Mouse (Mus musculus): ENCODE measurements around the gene Mns1. TPM values are rescaled to one million over a fixed set of nuclear protein-coding genes. Genes with fewer than 3 reads are reported as not detected.

Gene Mns1
- polyA plus RNA-seq, 1 experiment from 2014 or later: 19.2 TPM

GRCm38 (mm10) chr9:72475511-72475910, 37.7 kb downstream of the Mns1 start:
- ATAC-seq (ENCODE audit: insufficient number of reproducible peaks, low FRiP score): no peak
- WGBS: 87% methylated on average over 9 of the region's 9 CpGs

GRCm38 (mm10) chr9:72477306-72477705, 39.5 kb downstream of the Mns1 start:
- H3K27ac ChIP-seq (ENCODE audit: poor library complexity, severe bottlenecking): no peak overlapping the region
- no peak overlapping the region for H3K4me2 ChIP-seq
- no peaks in the 10 kb centered on the region for H3K27me3 ChIP-seq (replicated peaks)
- no peak overlapping the region for H3K9ac ChIP-seq
- peaks cover 37% of the 10 kb centered on the region for H3K36me3 ChIP-seq
- no peaks in the 10 kb centered on the region for H3K4me1 ChIP-seq (replicated peaks)
- WGBS: 76% methylated on average over 6 of the region's 6 CpGs
- no peak for ATAC-seq (ENCODE audit: insufficient number of reproducible peaks, low FRiP score)
- H3K9me3 ChIP-seq (replicated peaks): no peaks in the 10 kb centered on the region
- H3K4me3 ChIP-seq: no peak overlapping the region

More at GRCm38 (mm10) chr9:72475511-72475910, 37.7 kb downstream of the Mns1 start:
- Histone ChIP-seq H3K27ac (ENCODE audit: poor library complexity, severe bottlenecking) (no peak overlapping the region), H3K27me3 (replicated peaks) (no peaks in the 10 kb centered on the region), H3K36me3 (peaks cover 35% of the 10 kb centered on the region), H3K4me2 (no peak overlapping the region), H3K4me1 (replicated peaks) (no peaks in the 10 kb centered on the region), H3K4me3 (no peak overlapping the region), H3K9me3 (replicated peaks) (no peaks in the 10 kb centered on the region), H3K9ac (no peak overlapping the region)

GRCm38 (mm10) chr9:72479276-72479675, 41.5 kb downstream of the Mns1 start:
- Histone ChIP-seq H3K4me3 (no peak overlapping the region), H3K4me1 (replicated peaks) (no peaks in the 10 kb centered on the region), H3K36me3 (peaks cover 38% of the 10 kb centered on the region; the same call in 1 of the 2 replicates), H3K9me3 (replicated peaks) (no peaks in the 10 kb centered on the region), H3K27me3 (replicated peaks) (no peaks in the 10 kb centered on the region), H3K27ac (ENCODE audit: poor library complexity, severe bottlenecking) (no peak overlapping the region), H3K9ac (no peak overlapping the region), H3K4me2 (no peak overlapping the region)
- ATAC-seq (ENCODE audit: insufficient number of reproducible peaks, low FRiP score): no peak
- WGBS: 88% methylated on average over 1 of the region's 1 CpGs

- Histone ChIP-seq H3K36me3 (peaks cover 17% of the 10 kb centered on the region; the same call in 1 of the 2 replicates), H3K4me3 (no peak overlapping the region), H3K9me3 (replicated peaks) (no peaks in the 10 kb centered on the region), H3K27me3 (replicated peaks) (no peaks in the 10 kb centered on the region), H3K9ac (no peak overlapping the region), H3K4me1 (replicated peaks) (peaks cover 7% of the 10 kb centered on the region; the same call in 1 of the 2 replicates), H3K4me2 (no peak overlapping the region), H3K27ac (ENCODE audit: poor library complexity, severe bottlenecking) (no peak overlapping the region)
- no peak for ATAC-seq (ENCODE audit: insufficient number of reproducible peaks, low FRiP score)
These were observed 50.7 kb downstream of the Mns1 start for GRCm38 (mm10) chr9:72488523-72488922.

- Histone ChIP-seq H3K27me3 (replicated peaks) (no peaks in the 10 kb centered on the region), H3K36me3 (peaks cover 14% of the 10 kb centered on the region; the same call in 1 of the 2 replicates), H3K9ac (no peak overlapping the region), H3K9me3 (replicated peaks) (no peaks in the 10 kb centered on the region), H3K4me2 (no peak overlapping the region), H3K4me3 (no peak overlapping the region), H3K4me1 (replicated peaks) (peaks cover 7% of the 10 kb centered on the region; the same call in 1 of the 2 replicates), H3K27ac (ENCODE audit: poor library complexity, severe bottlenecking) (no peak overlapping the region)
- no peak for ATAC-seq (ENCODE audit: insufficient number of reproducible peaks, low FRiP score)
- 88% methylated on average over 5 of the region's 5 CpGs for WGBS
These were observed 51.3 kb downstream of the Mns1 start for GRCm38 (mm10) chr9:72489131-72489530.

- Histone ChIP-seq H3K4me2 (peak overlapping the region; percentile 83), H3K27ac (ENCODE audit: poor library complexity, severe bottlenecking) (peak overlapping the region; percentile 95), H3K4me1 (replicated peaks) (peaks cover 7% of the 10 kb centered on the region; the same call in 1 of the 2 replicates), H3K9me3 (replicated peaks) (no peaks in the 10 kb centered on the region), H3K4me3 (peak overlapping the region; percentile 67), H3K36me3 (0 out of 2 replicates have a peak, but pooled peaks cover 6% of the 10 kb centered on the region), H3K27me3 (replicated peaks) (no peaks in the 10 kb centered on the region), H3K9ac (peak overlapping the region; percentile 76)
- under 1% methylated on average over 32 of the region's 32 CpGs for WGBS
- ATAC-seq (ENCODE audit: insufficient number of reproducible peaks, low FRiP score): peak; percentile 92
These were observed 53.9 kb downstream of the Mns1 start for GRCm38 (mm10) chr9:72491559-72492193.

GRCm38 (mm10) chr9:72492194-72492565, 54.4 kb downstream of the Mns1 start, which contains the start of gene Tex9:
Gene Tex9 (minus strand): TSS chr9:72492212.
- H3K9me3 ChIP-seq (replicated peaks): no peaks in the 10 kb centered on the region
- H3K9ac ChIP-seq: peak within 1 kb of the TSS; percentile 76
- H3K27me3 ChIP-seq (replicated peaks): no peaks in the 10 kb centered on the region
- 0 out of 2 replicates have a peak, but pooled peaks cover 2% of the 10 kb centered on the region for H3K36me3 ChIP-seq
- H3K4me3 ChIP-seq: peak within 1 kb of the TSS; percentile 67
- peaks cover 7% of the 10 kb centered on the region; the same call in 1 of the 2 replicates for H3K4me1 ChIP-seq (replicated peaks)
- 10% methylated on average over 6 of the region's 6 CpGs for WGBS
- ATAC-seq (ENCODE audit: insufficient number of reproducible peaks, low FRiP score): peak; percentile 51; the same call in 1 of the 2 replicates
- peak within 1 kb of the TSS; percentile 95 for H3K27ac ChIP-seq (ENCODE audit: poor library complexity, severe bottlenecking)
- H3K4me2 ChIP-seq: peak within 1 kb of the TSS; percentile 83

- 92% methylated on average over 2 of the region's 2 CpGs for WGBS
- no peaks in the 10 kb centered on the region for H3K27me3 ChIP-seq (replicated peaks)
- 0 out of 2 replicates have a peak, but pooled peaks cover 2% of the 10 kb centered on the region for H3K36me3 ChIP-seq
- H3K9ac ChIP-seq: no peak overlapping the region
- no peak overlapping the region for H3K27ac ChIP-seq (ENCODE audit: poor library complexity, severe bottlenecking)
- H3K4me3 ChIP-seq: no peak overlapping the region
- no peaks in the 10 kb centered on the region for H3K9me3 ChIP-seq (replicated peaks)
- H3K4me2 ChIP-seq: no peak overlapping the region
- H3K4me1 ChIP-seq (replicated peaks): peaks cover 7% of the 10 kb centered on the region; the same call in 1 of the 2 replicates
- ATAC-seq (ENCODE audit: insufficient number of reproducible peaks, low FRiP score): no peak
These were observed 55.7 kb downstream of the Mns1 start for GRCm38 (mm10) chr9:72493465-72493864.

- 0 out of 2 replicates have a peak, but pooled peaks cover 2% of the 10 kb centered on the region for H3K36me3 ChIP-seq
- no peaks in the 10 kb centered on the region for H3K9me3 ChIP-seq (replicated peaks)
- no peak overlapping the region for H3K4me2 ChIP-seq
- H3K4me3 ChIP-seq: no peak overlapping the region
- ATAC-seq (ENCODE audit: insufficient number of reproducible peaks, low FRiP score): no peak
- peaks cover 7% of the 10 kb centered on the region; the same call in 1 of the 2 replicates for H3K4me1 ChIP-seq (replicated peaks)
- 81% methylated on average over 3 of the region's 3 CpGs for WGBS
- no peaks in the 10 kb centered on the region for H3K27me3 ChIP-seq (replicated peaks)
- no peak overlapping the region for H3K9ac ChIP-seq
- H3K27ac ChIP-seq (ENCODE audit: poor library complexity, severe bottlenecking): no peak overlapping the region
These were observed 56.3 kb downstream of the Mns1 start for GRCm38 (mm10) chr9:72493984-72494685.

GRCm38 (mm10) chr9:72496691-72497090, 58.9 kb downstream of the Mns1 start:
- WGBS: 76% methylated on average over 2 of the region's 2 CpGs

GRCm38 (mm10) chr9:72497171-72497570, 59.4 kb downstream of the Mns1 start:
- Histone ChIP-seq H3K4me2 (no peak overlapping the region), H3K27me3 (replicated peaks) (no peaks in the 10 kb centered on the region), H3K27ac (ENCODE audit: poor library complexity, severe bottlenecking) (no peak overlapping the region), H3K9me3 (replicated peaks) (no peaks in the 10 kb centered on the region), H3K36me3 (no peaks in the 10 kb centered on the region), H3K4me1 (replicated peaks) (no peaks in the 10 kb centered on the region; the same call in 1 of the 2 replicates), H3K4me3 (no peak overlapping the region), H3K9ac (no peak overlapping the region)
- no peak for ATAC-seq (ENCODE audit: insufficient number of reproducible peaks, low FRiP score)
- WGBS: 79% methylated on average over 3 of the region's 3 CpGs

More at GRCm38 (mm10) chr9:72496691-72497090, 58.9 kb downstream of the Mns1 start:
- Histone ChIP-seq H3K9me3 (replicated peaks) (no peaks in the 10 kb centered on the region), H3K4me3 (no peak overlapping the region), H3K9ac (no peak overlapping the region), H3K4me1 (replicated peaks) (no peaks in the 10 kb centered on the region; the same call in 1 of the 2 replicates), H3K36me3 (no peaks in the 10 kb centered on the region), H3K27me3 (replicated peaks) (no peaks in the 10 kb centered on the region), H3K27ac (ENCODE audit: poor library complexity, severe bottlenecking) (no peak overlapping the region), H3K4me2 (no peak overlapping the region)
- ATAC-seq (ENCODE audit: insufficient number of reproducible peaks, low FRiP score): no peak

All from heart, embryonic 12.5 days (tissue).